Mouse (Mus musculus): ENCODE measurements around the gene Exosc8.

Gene Exosc8

DNA sequence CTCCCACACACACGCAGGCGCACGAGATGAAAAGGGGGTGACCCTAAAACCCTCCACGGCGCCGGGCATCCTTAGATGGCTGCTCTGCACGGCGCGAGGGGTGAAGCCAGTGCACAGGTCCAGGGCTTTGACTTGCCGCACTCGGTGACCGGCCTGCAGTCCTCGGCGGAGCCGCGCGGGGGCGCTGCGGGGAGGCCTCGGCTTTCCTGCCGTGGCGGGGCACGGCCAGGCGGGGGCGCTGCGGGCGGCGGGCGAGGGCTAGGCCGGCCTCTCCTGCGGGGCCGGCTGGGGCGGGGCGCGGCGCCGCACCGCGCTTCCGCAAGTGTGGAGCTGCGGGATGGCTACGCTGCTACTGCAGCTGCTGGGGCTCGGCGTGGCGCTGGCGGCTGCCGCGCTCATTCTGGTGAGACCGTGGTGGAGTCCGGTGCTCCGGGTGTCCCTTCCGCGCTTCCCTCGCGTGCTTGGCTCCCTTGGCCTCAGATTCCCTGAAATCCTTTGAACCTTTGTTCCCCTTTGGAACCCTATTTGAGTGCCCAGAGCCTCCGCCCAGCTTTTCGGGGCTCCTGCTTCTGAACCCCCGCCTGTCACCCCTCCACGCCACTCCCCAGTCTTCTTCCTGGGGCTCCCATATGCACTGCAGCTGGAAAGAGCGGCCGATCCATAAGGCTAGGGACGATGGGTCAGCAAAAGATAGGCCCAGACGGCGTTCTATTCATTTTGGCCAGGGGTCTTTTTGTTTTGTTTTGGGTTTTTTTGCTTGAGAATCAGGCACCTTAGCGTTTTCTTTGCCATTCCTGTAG lies at the start of gene Exosc8, which contains the start of gene Alg5:
Gene Exosc8, minus strand, starts transcription at position 147 of the 800 bp plus-strand sequence.
Gene Alg5, plus strand, starts transcription at position 293 of the 800 bp plus-strand sequence.
- DNase-seq: peak; percentile 72 to 92

DNA sequence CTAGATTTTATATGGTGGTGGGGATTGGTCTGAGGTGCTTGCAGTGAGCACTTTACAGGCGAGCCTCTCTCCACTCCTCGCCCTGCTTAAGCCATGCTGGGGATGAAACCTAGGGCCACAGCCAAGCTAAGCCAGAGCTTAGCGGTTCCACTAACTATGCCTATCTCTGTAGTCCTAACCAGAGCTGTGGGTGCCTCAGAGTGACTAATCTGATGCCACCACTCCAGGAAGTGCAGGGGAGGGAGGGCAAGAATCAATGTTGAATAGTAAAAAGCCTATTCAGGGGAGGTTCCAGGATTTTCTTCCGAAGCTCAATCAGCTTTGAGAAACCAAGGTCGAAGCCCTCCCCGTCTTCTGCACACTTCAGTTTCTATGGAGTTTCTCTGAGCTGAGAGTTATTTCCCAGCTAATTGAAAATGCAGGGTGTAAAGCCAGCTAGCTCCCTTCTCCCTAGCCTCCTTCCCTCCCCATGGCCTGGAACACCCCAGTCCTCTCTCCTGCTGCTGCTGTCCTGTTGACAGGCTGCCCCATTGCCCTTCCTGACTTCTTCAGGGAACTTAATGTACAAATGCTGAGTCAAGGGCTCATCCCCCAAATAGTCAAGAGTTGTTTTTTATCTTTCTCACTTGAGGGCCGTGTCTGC lies 40.9 kb upstream of the Exosc8 start:
- no peak for DNase-seq

DNA sequence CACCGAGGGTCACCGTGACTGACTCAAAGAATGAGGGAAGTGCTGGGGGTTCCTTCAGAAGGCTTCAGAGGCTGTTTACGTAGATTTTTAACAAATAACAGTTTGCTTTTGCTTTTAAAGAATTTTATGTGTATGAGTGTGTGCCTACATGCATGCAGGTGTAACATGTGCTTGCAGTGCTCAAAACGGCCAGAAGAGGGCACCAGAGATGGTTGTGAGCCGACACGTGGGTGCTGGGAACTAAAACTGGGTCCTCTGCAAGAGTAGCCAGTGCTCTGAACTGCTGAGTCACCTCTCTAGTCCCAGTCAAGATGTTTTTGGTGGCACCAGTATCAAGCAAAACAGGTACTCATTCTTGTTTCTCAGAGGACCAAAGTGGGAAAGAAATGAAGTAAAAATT lies 38.4 kb upstream of the Exosc8 start:
- no peak for DNase-seq

DNA sequence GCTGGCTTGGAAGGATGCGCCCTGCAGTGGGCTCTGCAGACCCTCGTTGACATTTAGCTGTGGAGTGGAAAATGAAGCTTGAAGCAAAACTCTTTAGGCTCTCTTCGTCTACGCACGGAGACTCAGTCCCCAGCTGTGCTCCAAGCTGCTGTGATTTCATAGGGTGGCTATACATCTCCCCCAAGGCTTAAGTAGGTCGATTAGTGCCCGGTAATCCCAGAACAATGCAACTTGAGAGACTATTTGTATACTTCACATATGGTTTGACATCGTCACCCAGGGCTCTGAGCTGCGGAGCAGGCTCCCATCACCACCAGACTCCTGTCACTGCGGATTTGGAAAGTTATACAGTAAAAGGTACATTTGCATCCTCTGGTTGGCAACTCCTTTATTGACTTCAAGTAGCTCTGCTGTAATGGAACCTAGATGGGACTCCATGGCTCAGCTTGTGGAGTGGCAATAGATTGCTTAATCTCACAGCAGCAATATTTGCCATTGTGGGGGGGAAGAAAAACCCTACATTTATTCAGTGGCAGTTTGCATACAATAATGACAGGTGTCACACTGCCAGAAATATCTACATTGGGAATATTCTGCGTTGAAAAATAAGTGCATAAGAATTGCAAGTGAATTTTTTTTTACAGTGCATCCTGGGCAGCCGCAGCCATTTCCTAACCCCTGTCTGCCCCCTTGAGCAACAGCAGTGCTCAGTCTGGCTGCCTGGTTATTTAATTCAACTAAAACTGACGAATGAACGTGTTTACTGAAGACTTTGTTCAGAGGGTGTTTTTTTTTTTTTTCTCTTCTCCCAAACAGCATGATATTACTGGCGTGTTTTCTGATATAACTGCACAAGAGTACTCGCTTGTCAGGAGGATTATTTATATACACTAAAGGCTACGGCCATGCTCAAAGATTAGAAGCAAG lies 34.4 kb upstream of the Exosc8 start:
- DNase-seq: no peak

DNA sequence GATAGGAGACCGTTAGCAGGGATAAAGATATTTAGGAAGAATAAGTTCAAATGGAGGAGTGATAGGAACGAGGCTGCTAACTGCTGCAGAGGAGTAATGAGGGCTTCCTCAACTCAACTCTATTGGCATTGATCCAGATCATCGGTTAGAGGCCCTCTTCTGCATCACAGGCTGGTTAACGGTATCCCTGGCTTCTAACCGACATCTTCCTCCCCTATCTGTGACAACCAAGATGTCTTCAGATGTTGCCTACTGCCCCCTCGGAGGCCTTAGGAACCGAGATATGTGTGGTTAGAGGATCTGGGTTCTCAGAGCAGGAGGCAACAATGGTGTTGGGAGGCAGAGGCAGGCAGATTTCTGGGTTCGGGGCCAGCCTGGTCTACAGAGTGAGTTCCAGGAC lies 33.4 kb upstream of the Exosc8 start:
- no peak for DNase-seq

DNA sequence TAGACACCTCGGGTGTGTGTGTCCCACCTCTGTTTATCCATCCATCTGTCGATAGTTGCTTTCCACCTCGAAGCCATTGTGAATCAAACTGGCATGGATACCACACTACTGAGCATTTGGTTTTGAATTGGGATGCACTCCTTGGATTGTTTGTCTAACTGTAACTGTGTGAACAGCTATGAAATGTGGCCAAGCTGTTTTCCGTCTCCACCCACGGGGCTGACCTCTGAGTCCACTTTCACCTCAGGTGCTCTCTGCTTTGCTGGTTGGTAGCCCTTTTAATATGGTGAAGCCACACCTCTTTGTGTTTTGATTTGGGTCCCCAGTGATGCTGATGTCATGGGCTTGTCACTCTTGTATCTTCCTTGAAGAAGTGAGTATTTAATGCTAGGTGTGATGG lies 31.6 kb upstream of the Exosc8 start:
- DNase-seq: no peak

DNA sequence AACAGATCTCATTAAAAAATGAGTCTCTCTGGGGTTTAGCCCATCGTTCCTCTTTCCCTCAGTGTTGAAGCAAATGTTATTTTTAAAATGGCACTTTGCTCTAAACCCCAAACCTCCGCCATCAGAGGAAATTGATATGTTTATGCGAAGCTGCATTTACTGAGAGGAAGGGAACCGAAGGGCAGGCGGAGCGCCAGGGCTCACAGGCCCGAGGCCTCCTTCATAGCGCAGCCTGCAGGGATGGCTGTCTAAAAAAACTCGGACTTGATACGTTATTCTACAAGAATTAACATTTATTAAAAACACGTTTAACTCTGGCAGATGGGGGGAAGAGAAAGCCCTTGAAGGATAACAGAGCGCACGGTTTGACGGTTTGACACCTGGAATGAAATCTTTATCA lies 30.8 kb upstream of the Exosc8 start:
- no peak for DNase-seq

DNA sequence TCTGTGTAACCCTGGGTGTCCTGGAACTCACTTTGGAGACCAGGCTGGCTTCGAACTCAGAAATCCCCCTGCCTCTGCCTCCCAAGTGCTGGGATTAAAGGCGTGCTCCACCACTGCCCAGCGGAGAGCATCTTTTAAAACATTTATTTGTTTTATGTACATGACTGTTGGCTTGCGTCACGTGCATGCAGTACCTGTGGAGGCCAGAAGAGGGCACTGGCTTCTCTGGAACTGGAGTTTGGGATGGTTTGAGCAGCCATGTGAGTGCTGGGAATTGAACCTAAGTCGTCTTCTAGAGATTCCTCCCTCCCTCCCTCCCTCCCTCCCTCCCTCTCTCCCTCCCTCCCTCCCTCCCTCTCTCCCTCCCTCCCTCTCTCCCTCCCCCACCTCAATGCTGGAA lies 30.3 kb upstream of the Exosc8 start:
- DNase-seq: peak in 1 of 2 experiments; percentile 16

DNA sequence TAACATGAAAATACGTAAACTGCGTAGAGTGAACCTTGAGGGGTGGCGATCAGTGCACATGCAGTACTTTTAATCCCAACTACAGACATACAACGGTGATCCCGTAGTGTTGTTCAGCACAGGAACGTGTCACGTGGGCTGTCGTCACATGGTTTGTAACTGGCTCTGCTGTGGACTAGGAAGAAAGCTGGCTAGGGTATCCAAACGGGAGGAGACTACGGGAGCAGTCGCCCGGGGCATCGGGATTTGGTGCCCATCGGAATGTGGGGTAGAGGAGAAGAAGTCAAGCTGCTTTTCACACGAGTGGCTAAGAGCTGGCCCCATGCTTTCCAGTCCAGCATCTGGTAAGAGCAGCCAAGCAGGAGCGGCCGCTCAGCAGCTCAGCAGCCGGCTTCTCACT lies 29.2 kb upstream of the Exosc8 start:
- DNase-seq: peak; percentile 43 to 68

DNA sequence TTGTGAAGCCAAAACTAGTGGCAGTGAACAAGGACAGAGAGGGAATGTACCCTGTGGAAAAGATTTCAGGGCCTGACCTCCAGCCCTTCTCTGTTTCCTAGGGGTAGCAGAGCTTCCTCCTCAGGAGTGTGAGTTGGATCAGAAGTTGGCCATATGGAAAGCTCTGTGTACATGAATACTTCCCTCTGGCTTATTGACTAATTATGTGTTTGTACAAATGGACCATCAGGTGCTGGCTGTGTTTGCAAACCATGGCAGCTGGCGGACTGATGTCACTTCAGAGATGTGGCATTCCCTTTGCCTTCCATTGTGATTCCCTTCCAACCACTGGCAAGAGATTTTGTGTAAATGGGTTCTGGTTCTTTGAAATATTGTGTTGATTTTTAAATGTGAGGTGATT lies 26.1 kb upstream of the Exosc8 start:
- no peak for DNase-seq

DNA sequence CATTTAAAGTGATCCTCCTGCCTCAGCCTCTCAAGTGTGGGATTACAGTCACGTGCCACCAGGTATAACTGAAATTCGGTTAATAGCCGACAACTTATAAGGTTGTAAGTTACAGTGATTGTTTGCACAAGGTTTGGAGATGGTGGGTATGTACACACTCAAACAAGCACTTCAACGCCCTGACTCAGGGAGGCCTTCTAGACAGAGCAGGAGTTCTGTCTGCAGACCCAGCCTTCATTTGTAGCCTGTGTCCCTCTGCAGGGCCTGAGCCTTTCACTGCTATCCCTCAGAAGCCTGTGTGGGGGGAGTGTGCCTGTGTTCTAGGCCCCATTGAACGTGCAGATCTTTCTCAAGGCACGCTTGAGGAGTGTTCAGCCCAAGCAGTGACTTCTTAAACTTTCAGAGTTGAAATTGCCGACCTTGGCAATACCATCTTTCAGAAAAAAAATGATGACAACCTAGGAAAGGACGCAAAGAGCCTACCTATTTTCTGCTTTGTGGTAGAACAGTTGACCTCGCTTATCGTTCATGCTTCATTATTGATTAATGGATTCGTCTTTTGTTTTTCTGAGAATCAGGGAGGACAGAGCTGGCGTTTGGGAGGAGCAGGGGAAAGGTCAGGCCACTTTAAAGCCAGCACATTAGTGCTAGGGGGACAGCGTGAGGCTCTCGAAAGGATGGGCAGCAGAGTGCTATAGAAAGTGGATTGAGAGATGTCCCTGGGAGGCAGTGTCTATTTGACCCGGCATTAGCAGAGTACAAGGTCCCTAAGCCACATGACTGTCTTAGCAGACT lies 25.3 kb upstream of the Exosc8 start:
- no peak for DNase-seq

DNA sequence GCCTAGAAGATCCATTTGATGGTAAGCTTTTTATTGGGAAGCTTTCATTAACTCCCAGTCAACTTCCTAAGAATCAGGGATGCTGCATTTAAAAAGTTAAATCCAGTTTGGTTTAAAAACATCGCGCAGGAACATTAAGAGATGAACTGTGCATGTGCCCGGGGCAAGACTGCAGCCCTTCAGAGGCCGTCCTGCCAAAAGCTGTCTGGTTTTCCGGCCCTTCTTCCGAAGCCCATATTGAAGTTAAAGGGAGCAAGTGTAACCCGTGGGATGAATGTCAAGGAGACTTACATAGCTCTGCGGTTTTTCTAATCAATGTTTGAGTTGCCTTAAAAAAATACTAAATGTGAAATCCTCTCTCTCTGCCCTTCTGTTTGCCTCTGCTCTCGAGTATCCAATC lies 24.0 kb upstream of the Exosc8 start:
- DNase-seq: no peak

DNA sequence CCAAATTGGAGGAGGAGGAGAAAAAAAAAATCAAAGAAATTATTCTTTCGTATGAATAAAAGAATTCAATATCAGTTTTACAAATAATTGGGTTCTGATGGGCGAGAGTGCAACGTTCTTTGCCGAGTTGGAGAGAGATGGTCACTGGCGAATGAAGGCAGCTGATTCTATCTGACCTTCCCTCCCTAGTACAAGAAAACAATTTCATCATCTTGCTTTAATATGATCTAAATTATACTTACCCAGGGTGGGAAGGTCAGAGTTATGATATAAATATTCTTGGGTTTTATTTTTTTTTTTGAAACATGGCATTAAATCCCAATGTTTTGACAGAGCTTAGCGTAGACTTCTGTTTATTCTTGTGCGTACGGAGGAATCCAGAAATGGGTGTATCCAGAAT lies 22.3 kb upstream of the Exosc8 start:
- no peak for DNase-seq

DNA sequence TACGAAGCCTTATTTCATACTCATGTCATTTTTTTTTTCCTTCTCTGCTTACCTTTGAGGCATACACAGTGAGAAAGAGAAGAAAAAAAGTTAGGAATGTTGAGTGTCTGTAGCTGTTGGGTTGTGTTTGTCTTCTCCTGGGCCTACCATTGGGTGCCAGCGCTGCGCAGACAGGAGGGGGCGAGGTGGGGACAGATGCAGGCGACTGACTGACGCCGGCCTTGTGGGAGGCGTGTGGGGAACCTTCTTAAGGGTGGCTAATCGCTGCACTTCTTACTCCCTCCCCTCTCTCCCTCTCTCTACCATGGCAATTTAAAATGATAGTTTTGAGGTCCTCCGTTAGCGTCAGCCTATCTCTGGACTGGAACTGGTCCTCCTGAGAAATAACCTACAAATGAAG lies 20.9 kb upstream of the Exosc8 start:
- peak; percentile 29 to 39 for DNase-seq

DNA sequence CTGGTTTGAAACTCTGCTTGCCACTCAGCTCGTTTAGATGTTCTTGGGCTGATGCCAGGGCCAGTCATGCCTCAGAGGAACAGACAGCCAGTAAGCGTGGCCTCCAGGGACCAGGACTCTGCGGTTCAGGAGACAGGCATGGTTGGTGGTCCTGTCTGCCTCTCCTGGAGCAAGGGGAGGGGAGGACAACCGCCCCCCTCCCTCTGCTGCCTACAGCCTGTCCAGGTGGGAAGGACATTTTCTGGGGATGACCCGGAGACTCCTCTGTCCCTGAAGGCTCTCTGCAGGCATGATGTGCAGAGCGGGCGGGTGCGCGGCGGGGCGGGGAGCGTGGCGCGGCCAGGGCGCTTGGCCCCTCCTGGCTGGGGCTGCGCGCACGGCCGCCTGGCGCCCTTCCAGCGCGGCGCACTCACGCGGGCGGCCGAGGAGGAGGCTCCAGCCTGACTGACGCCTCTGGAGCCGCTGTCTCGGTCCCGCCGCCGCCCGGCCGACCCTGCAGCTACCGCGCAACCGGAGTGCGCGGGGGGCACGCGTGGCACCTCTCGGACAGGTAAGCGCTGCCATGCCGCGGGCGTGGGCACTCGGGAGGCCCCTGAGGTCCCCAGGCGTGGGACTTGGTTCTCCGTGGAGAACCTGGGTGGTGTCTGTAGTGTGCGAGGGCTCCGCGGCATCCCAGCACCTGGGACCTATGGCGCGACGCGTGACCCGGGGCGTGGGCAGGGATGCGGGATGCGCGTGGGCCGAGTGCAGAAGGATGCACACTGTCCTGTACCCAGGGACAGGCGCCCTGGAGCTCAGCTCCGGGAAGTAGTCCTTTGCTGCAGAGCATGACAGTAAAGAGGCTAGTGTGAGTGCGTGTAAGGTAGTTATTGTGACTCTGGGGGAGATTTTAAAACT lies 20.2 kb upstream of the Exosc8 start, which contains the start of gene Smad9:
Gene Smad9, plus strand, starts transcription at position 438 of the 897 bp plus-strand sequence.
- peak; percentile 70 to 80 for DNase-seq

DNA sequence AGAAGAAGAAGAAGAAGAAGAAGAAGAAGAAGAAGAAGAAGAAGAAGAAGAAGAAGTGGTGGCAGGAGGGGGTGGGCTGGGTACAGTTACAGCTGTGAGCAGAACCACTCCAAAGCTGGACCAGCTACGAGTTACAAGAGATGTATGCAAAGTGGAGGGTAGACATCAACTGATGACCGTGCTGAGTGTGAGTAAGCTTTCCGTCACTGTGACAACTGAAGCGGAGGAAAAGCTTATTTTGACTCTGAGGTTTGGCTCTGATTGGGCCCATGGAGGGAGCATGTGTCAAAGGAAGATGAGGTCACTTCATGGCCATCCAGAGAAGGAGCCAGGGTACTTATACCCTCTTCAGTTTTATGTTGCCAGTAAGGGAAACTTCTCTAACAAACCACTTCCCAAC lies 18.2 kb upstream of the Exosc8 start:
- DNase-seq: no peak

DNA sequence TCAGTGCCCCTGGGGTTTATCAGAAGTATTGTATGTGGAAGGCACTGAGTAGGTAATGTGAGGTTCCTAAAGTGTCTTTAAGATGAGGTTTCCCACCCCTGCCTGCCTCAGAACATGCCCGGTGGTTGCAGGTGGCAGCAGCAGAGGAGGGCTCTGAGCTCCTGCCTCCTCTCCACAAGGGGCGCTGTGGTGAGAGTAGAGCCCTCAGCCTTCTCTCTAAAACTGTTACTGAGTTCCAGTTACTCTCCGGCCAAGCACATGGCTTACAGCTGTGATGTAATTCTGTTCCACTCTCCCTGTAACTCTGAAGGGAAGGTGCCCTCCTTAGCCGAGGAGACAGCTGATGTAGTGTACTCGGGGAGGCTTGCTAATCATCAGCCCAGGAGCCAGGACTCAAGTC lies 10.6 kb upstream of the Exosc8 start:
- peak in 1 of 2 experiments; percentile 61 for DNase-seq

DNA sequence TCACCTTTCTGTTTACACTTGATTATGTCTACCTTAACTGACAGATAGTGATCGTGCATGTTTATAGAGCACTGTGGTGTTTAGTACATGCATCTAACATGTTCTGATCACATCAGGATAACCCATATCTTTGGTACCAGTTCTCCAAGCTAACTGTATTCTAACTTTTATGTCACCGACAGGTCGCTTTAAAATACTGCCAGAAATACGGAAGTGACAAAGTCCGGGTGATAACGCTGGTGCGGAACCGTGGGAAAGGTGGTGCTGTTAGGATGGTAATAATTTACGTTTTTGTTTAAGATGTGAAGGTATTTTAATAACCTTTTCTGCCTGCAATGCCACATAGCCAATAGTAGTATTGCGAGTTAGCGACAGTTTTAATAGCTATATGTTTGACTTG lies 6.8 kb upstream of the Exosc8 start:
- DNase-seq: no peak

DNA sequence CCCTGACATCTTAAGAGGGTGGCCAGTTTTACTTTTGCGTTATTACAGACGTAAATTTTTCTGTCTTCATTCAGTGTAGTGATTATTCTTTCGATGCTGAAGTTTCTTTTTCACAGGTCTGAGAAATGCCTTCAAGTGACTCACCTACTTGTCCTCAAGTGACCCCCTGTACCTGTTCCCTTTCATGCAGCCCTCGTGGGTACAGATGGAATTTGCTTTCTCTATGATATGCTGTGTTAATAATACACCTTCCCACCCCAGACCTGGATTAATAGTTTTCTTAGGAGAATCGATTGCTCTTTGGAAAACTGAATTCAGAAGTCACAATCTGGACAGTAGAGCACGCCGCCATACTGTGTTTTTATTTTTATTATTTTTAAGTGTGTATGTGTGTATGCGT lies 2.1 kb upstream of the Exosc8 start:
- no peak for DNase-seq

DNA sequence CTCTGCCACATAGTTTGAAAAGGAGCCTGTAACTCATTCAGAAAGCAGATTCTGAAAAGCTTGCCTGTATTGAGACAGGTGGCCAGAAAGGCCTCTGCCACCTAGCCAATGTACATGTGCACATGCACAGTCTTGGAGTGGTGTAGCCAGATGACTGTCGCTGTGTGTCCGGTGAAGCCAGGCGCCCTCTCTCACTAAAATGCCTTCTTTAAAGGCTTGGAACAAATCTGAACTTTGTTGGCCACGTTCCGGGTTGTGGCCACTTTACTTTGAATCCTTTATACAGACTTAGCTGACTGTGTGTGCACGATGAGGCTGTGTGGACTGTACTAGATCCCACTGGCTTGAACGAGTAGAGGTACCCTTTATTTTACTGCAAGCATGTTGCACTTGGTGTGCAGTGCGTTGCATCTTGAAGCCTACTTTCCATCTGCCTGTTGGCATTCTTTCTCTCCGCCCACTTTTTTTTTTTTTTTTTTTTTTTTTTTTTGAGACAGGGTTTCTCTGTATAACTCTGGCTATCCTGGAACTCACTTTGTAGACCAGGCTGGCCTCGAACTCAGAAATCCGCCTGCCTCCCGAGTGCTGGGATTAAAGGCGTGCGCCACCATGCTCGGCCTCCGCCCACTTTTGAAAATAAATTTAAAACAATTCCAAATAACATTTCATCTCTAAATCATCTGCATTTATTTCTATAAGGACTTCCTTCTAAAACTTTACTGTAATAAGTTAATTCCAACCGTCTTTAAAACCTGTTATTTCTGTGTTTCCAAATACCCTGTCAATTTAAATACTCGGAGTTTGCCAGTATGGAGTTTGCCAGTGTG lies 1.1 kb upstream of the Exosc8 start:
- peak in 1 of 2 experiments; percentile 28 for DNase-seq

Measured in kidney, postnatal 36 days (tissue).